Mouse (Mus musculus): ENCODE results near the gene Pir.

- no peak for TF ChIP-seq CTCF (conservative IDR thresholded peaks at IDR 0.05; ENCODE audit: low read length)
- TF ChIP-seq NANOG (IDR thresholded peaks at IDR 0.05; ENCODE audit: borderline replicate concordance, low read length) = no peak
These were observed 150.8 kb downstream of the Pir start for GRCm38 (mm10) chrX:164419955-164420354.
